Mouse (Mus musculus) midbrain, postnatal 0 days (tissue): ENCODE data around the gene Preb. TPM values are rescaled to one million over a fixed set of nuclear protein-coding genes. Genes with fewer than 3 reads are reported as not detected.

Experiments
- ATAC-seq: fragments of 200-750 bp; cut with Nextera tagmentation; 2 replicates; pipeline ENCODE4 v1.8.0; 2017; ENCODE audit warnings: moderate number of reproducible peaks, mild to moderate bottlenecking, moderate TSS enrichment, moderate library complexity; ENCODE audit not compliant: low FRiP score
- DNase-seq: peaks from one replicate; pipeline ENCODE4 v3.0.0-alpha.2; 2015; ENCODE audit warnings: low spot score
- H3K27ac ChIP-seq: fragments of 300-500 bp; sonication (generic); 2 replicates; pipeline ENCODE4 v1.5.1; 2014; ENCODE audit warnings: low read depth, mild to moderate bottlenecking, low read length, mixed read lengths
- H3K27me3 ChIP-seq: fragments of 300-500 bp; sonication (generic); 2 replicates; pipeline ENCODE4 v1.6.1; 2014; ENCODE audit warnings: low read length, control low read depth, mixed read lengths; ENCODE audit not compliant: insufficient read depth
- H3K36me3 ChIP-seq: fragments of 300-500 bp; sonication (generic); 2 replicates; pipeline ENCODE4 v1.6.1; 2014; ENCODE audit warnings: low read length, control low read depth, mixed read lengths; ENCODE audit not compliant: insufficient read depth
- H3K4me1 ChIP-seq: fragments of 300-500 bp; sonication (generic); 2 replicates; pipeline ENCODE4 v1.6.1; 2014; ENCODE audit warnings: mild to moderate bottlenecking, control low read depth, antibody characterized with exemption, low read length, mixed read lengths; ENCODE audit not compliant: insufficient read depth
- H3K4me2 ChIP-seq: fragments of 300-500 bp; sonication (generic); 2 replicates; pipeline ENCODE4 v1.6.1; 2014; ENCODE audit warnings: low read depth, mild to moderate bottlenecking, low read length, mixed read lengths; ENCODE audit not compliant: poor library complexity, severe bottlenecking
- H3K4me3 ChIP-seq: fragments of 300-500 bp; sonication (generic); 2 replicates; pipeline ENCODE4 v1.5.1; 2014; ENCODE audit warnings: low read depth, mild to moderate bottlenecking, low read length, moderate library complexity
- H3K9ac ChIP-seq: fragments of 300-500 bp; sonication (generic); replicated peaks from 2 replicates; pipeline ENCODE4 v1.6.1; 2014; ENCODE audit warnings: mild to moderate bottlenecking, low read length, moderate library complexity, mixed read lengths; ENCODE audit not compliant: poor library complexity, severe bottlenecking
- H3K9me3 ChIP-seq: fragments of 300-500 bp; sonication (generic); 2 replicates; pipeline ENCODE4 v1.6.1; 2016; ENCODE audit warnings: low read length, control low read depth
- CTCF ChIP-seq: IDR thresholded peaks from 2 replicates; pipeline ENCODE4 v1.5.1; 2016; ENCODE audit warnings: antibody characterized with exemption, mild to moderate bottlenecking
- WGBS: fragments of 180-500 bp; shearing (Covaris S2); extraction: QIAGEN DNeasy Blood & Tissue Kit; methylation state at CpG from one replicate; pipeline ENCODE4 v1.1.7; 2014; 5-methylcytosine and 5-hydroxymethylcytosine counted together
- polyA plus RNA-seq: library from polyadenylated mRNA; unstranded; fragments of >200 nt; fragmentation: Nextera tagmentation; extraction: Ambion mirVana; gene quantifications from 2 replicates; pipeline ENCODE4 v1.2.1, GENCODE M21; 2015
- total RNA-seq: library from RNA; depleted of rRNA; stranded (reverse); fragments of >200 nt; gene quantifications from 2 replicates; pipeline ENCODE4 v1.2.3, GENCODE M21; 2014

The Preb gene
- total and polyA plus RNA-seq, 2 experiments from 2014 or later, result 37.7 to 89.6 TPM

- DNase-seq (peak; percentile 10), ATAC-seq (no peak)
- no peaks in the 10 kb centered on the region for H3K4me1 ChIP-seq
- H3K4me2 ChIP-seq, result no peak overlapping the region
- H3K9me3 ChIP-seq, result no peaks in the 10 kb centered on the region
- WGBS, result 25% methylated on average over 5 of the region's 5 CpGs
- no peak overlapping the region for H3K27ac ChIP-seq
- peak; percentile 72 for TF ChIP-seq CTCF
- no peak overlapping the region for H3K4me3 ChIP-seq
- no peaks in the 10 kb centered on the region for H3K27me3 ChIP-seq
- no peak overlapping the region for H3K9ac ChIP-seq
- H3K36me3 ChIP-seq, result no peaks in the 10 kb centered on the region
These were observed 38.1 kb upstream of the Preb start for GRCm38 (mm10) chr5:30998306-30998705.

GRCm38 (mm10) chr5:30994910-30995635, 34.9 kb upstream of the Preb start:
- Histone ChIP-seq H3K4me1 (no peaks in the 10 kb centered on the region), H3K27ac (no peak overlapping the region), H3K9ac (no peak overlapping the region), H3K9me3 (no peaks in the 10 kb centered on the region), H3K4me2 (no peak overlapping the region), H3K4me3 (no peak overlapping the region), H3K27me3 (no peaks in the 10 kb centered on the region), H3K36me3 (no peaks in the 10 kb centered on the region)
- 71% methylated on average over 11 of the region's 11 CpGs for WGBS
- no peak for DNase-seq
- ATAC-seq, result no peak
- TF ChIP-seq CTCF, result no peak

GRCm38 (mm10) chr5:30994074-30994473, 33.9 kb upstream of the Preb start:
- Histone ChIP-seq H3K4me1 (no peaks in the 10 kb centered on the region), H3K27me3 (no peaks in the 10 kb centered on the region), H3K4me3 (no peak overlapping the region), H3K27ac (no peak overlapping the region), H3K4me2 (no peak overlapping the region), H3K36me3 (no peaks in the 10 kb centered on the region), H3K9me3 (no peaks in the 10 kb centered on the region), H3K9ac (no peak overlapping the region)
- 64% methylated on average over 3 of the region's 3 CpGs for WGBS
- ATAC-seq, result no peak
- no peak for DNase-seq
- TF ChIP-seq CTCF, result no peak

- ATAC-seq (no peak), DNase-seq (no peak)
- H3K4me3 ChIP-seq, result no peak overlapping the region
- no peaks in the 10 kb centered on the region for H3K9me3 ChIP-seq
- TF ChIP-seq CTCF, result no peak
- no peaks in the 10 kb centered on the region for H3K27me3 ChIP-seq
- WGBS, result 74% methylated on average over 5 of the region's 5 CpGs
- no peaks in the 10 kb centered on the region for H3K4me1 ChIP-seq
- no peak overlapping the region for H3K9ac ChIP-seq
- no peak overlapping the region for H3K27ac ChIP-seq
- no peak overlapping the region for H3K4me2 ChIP-seq
- H3K36me3 ChIP-seq, result no peaks in the 10 kb centered on the region
These were observed 33.0 kb upstream of the Preb start for GRCm38 (mm10) chr5:30992980-30993676.

- no peaks in the 10 kb centered on the region for H3K9me3 ChIP-seq
- H3K4me2 ChIP-seq, result no peak overlapping the region
- no peak for ATAC-seq
These were observed 22.2 kb upstream of the Preb start for GRCm38 (mm10) chr5:30982357-30982756.

More at GRCm38 (mm10) chr5:30982357-30982756, 22.2 kb upstream of the Preb start:
- Histone ChIP-seq H3K9ac (no peak overlapping the region), H3K27ac (no peak overlapping the region), H3K4me3 (no peak overlapping the region), H3K36me3 (no peaks in the 10 kb centered on the region), H3K4me1 (no peaks in the 10 kb centered on the region), H3K27me3 (no peaks in the 10 kb centered on the region)
- peak; percentile 62 for TF ChIP-seq CTCF
- 14% methylated on average over 2 of the region's 2 CpGs for WGBS
- peak; percentile 56 for DNase-seq
